Mouse (Mus musculus) E14TG2a.4 (cell line): ENCODE data around the gene Helz.

Experiments used
- CTCF ChIP-seq: conservative IDR thresholded peaks from 2 replicates; pipeline ENCODE4 v1.5.1; 2014; ENCODE audit warnings: low read length
- POU5F1 ChIP-seq: IDR thresholded peaks from 2 replicates; pipeline ENCODE4 v1.6.1; 2014; ENCODE audit warnings: low read length, borderline replicate concordance

- TF ChIP-seq CTCF (no peak), POU5F1 (no peak)
Measured at GRCm38 (mm10) chr11:107592575-107592974, 44.8 kb downstream of the Helz start.
